Mouse (Mus musculus): ENCODE data around the gene 1700007K13Rik. TPM values are rescaled to one million over a fixed set of nuclear protein-coding genes. Genes with fewer than 3 reads are reported as not detected.
A peak's percentile ranks its signal among the peaks of the same experiment; 100 is the strongest.

Gene 1700007K13Rik
- polyA plus RNA-seq, 1 experiment from 2014 or later: 3.0 TPM

- ChIA-PET POLR2A (no interaction called here), CTCF (no interaction called here)
- no peak for TF ChIP-seq CTCF (IDR thresholded peaks at IDR 0.05)
- in situ Hi-C loops (cut with MboI; ENCODE audit: low pct_unique_long_range_greater_than_20kb): no loop called here
- H3K27me3 ChIP-seq: peaks cover 8% of the 10 kb centered on the region
- DNase-seq (ENCODE audit: low read depth, low spot score) (no peak), ATAC-seq (no peak)
Observed at GRCm38 (mm10) chr2:28469461-28469860, 3.3 kb upstream of the 1700007K13Rik start.

GRCm38 (mm10) chr2:28468486-28469225, 2.5 kb upstream of the 1700007K13Rik start:
- DNase-seq (ENCODE audit: low read depth, low spot score): no peak
- POLR2A ChIA-PET: no interaction called here
- in situ Hi-C loops (cut with MboI; ENCODE audit: low pct_unique_long_range_greater_than_20kb): no loop called here

GRCm38 (mm10) chr2:28467860-28468485, 1.8 kb upstream of the 1700007K13Rik start, which contains the start of gene Mrps2:
Gene Mrps2, plus strand, starts transcription at chr2:28468066.
- DNase-seq (ENCODE audit: low read depth, low spot score): peak; percentile 10
- H3K27me3 ChIP-seq: no peaks in the 10 kb centered on the region
- in situ Hi-C loops (cut with MboI; ENCODE audit: low pct_unique_long_range_greater_than_20kb): no loop called here
- peak; percentile 48 for ATAC-seq
- peak; percentile 100 for TF ChIP-seq CTCF (IDR thresholded peaks at IDR 0.05)
- POLR2A ChIA-PET: interaction anchor here (0.5 kb wide), 1 partner anchor 40 kb away, joined by 5 read pairs; no protein-coding TSS in a partner anchor
- CTCF ChIA-PET: no interaction called here

More at GRCm38 (mm10) chr2:28468486-28469225, 2.5 kb upstream of the 1700007K13Rik start:
- CTCF ChIA-PET: no interaction called here
- H3K27me3 ChIP-seq: no peaks in the 10 kb centered on the region
- TF ChIP-seq CTCF (IDR thresholded peaks at IDR 0.05): no peak
- no peak for ATAC-seq

- no peaks in the 10 kb centered on the region for H3K27me3 ChIP-seq
- TF ChIP-seq CTCF (IDR thresholded peaks at IDR 0.05): no peak
- POLR2A ChIA-PET: no interaction called here
- no peak for ATAC-seq
- CTCF ChIA-PET: interaction anchor here (1.3 kb wide), 1 partner anchor 10 kb away, joined by 3 read pairs; no protein-coding TSS in a partner anchor
- DNase-seq (ENCODE audit: low read depth, low spot score): no peak
- in situ Hi-C loops (cut with MboI; ENCODE audit: low pct_unique_long_range_greater_than_20kb): no loop called here
Observed at GRCm38 (mm10) chr2:28464919-28465318, 1.2 kb downstream of the 1700007K13Rik start.

- in situ Hi-C loops (cut with MboI; ENCODE audit: low pct_unique_long_range_greater_than_20kb): no loop called here
- no peaks in the 10 kb centered on the region for H3K27me3 ChIP-seq
- DNase-seq (ENCODE audit: low read depth, low spot score) (no peak), ATAC-seq (no peak)
- TF ChIP-seq CTCF (IDR thresholded peaks at IDR 0.05): peak; percentile 69
- CTCF ChIA-PET: interaction anchor here (0.8 kb wide), 1 partner anchor 13 kb away, joined by 3 read pairs; no protein-coding TSS in a partner anchor
- POLR2A ChIA-PET: interaction anchor here (0.6 kb wide), 1 partner anchor 297 kb away, joined by 4 read pairs; no protein-coding TSS in a partner anchor
Observed at GRCm38 (mm10) chr2:28463919-28464318, 2.2 kb downstream of the 1700007K13Rik start.

GRCm38 (mm10) chr2:28456616-28457015, 9.5 kb downstream of the 1700007K13Rik start:
- ChIA-PET POLR2A (no interaction called here), CTCF (interaction anchor here (1.4 kb wide), 1 partner anchor 13 kb away, joined by 3 read pairs; no protein-coding TSS in a partner anchor)
- DNase-seq (ENCODE audit: low read depth, low spot score) (no peak), ATAC-seq (no peak)
- in situ Hi-C loops (cut with MboI; ENCODE audit: low pct_unique_long_range_greater_than_20kb): no loop called here
- no peaks in the 10 kb centered on the region for H3K27me3 ChIP-seq
- TF ChIP-seq CTCF (IDR thresholded peaks at IDR 0.05): no peak

GRCm38 (mm10) chr2:28453539-28453938, 12.6 kb downstream of the 1700007K13Rik start:
- no peaks in the 10 kb centered on the region for H3K27me3 ChIP-seq
- DNase-seq (ENCODE audit: low read depth, low spot score) (no peak), ATAC-seq (no peak)
- POLR2A ChIA-PET: no interaction called here
- no peak for TF ChIP-seq CTCF (IDR thresholded peaks at IDR 0.05)
- CTCF ChIA-PET: no interaction called here
- in situ Hi-C loops (cut with MboI; ENCODE audit: low pct_unique_long_range_greater_than_20kb): no loop called here

GRCm38 (mm10) chr2:28451663-28452062, 14.5 kb downstream of the 1700007K13Rik start:
- TF ChIP-seq CTCF (IDR thresholded peaks at IDR 0.05): no peak
- DNase-seq (ENCODE audit: low read depth, low spot score): no peak
- no peak for ATAC-seq
- POLR2A ChIA-PET: no interaction called here
- CTCF ChIA-PET: interaction anchor here (1.5 kb wide), 1 partner anchor 13 kb away, joined by 3 read pairs; no protein-coding TSS in a partner anchor
- H3K27me3 ChIP-seq: no peaks in the 10 kb centered on the region
- in situ Hi-C loops (cut with MboI; ENCODE audit: low pct_unique_long_range_greater_than_20kb): no loop called here

- no peak for DNase-seq (ENCODE audit: low read depth, low spot score)
- TF ChIP-seq CTCF (IDR thresholded peaks at IDR 0.05): no peak
- no peak for ATAC-seq
- ChIA-PET CTCF (no interaction called here), POLR2A (interaction anchor here (0.7 kb wide), 1 partner anchor 14 kb away, joined by 5 read pairs; no protein-coding TSS in a partner anchor)
- H3K27me3 ChIP-seq: no peaks in the 10 kb centered on the region
- in situ Hi-C loops (cut with MboI; ENCODE audit: low pct_unique_long_range_greater_than_20kb): no loop called here
Observed at GRCm38 (mm10) chr2:28447315-28447670, 18.8 kb downstream of the 1700007K13Rik start.

- ATAC-seq: peak; percentile 54
- H3K27me3 ChIP-seq: no peaks in the 10 kb centered on the region
- in situ Hi-C loops (cut with MboI; ENCODE audit: low pct_unique_long_range_greater_than_20kb): no loop called here
- CTCF ChIA-PET: no interaction called here
- no peak for TF ChIP-seq CTCF (IDR thresholded peaks at IDR 0.05)
- DNase-seq (ENCODE audit: low read depth, low spot score): no peak
- POLR2A ChIA-PET: interaction anchor here (0.7 kb wide), 1 partner anchor 15 kb away, joined by 5 read pairs; no protein-coding TSS in a partner anchor
Observed at GRCm38 (mm10) chr2:28446515-28447314, 19.4 kb downstream of the 1700007K13Rik start, which contains the start of gene Ppp1r26. Gene Ppp1r26, plus strand, starts transcription at chr2:28446800.
